Comparison of ENCODE assay signal across 10 mouse cellular contexts in genomic region chr11:72535519-72535918, GRCm38 (mm10). TPM values are rescaled to one million over a fixed set of nuclear protein-coding genes. Genes with fewer than 3 reads are reported as not detected.
A peak's percentile ranks its signal among the peaks of the same experiment; 100 is the strongest.
DNase-seq lines count a peak whose midpoint lies in the region; ATAC-seq and TF ChIP-seq lines count a peak whose summit lies in the region.
"Had no signal": no experiment of that assay in that cellular context is flagged by ENCODE, and none has a peak within 500 bp of the region (broad histone marks: within the 10 kb centered on the region; RNA-seq: fewer than 3 reads in every experiment).

No protein-coding gene starts in this region.

- peaks cover 4% of the 10 kb centered on the region; the same call in 1 of the 2 replicates for H3K9me3 ChIP-seq in heart, embryonic 12.5 days (replicated peaks)
- no peaks in the 10 kb centered on the region for H3K9me3 ChIP-seq in midbrain, postnatal 0 days (ENCODE audit: low read length)
- H3K9me3 ChIP-seq in midbrain, embryonic 14.5 days (ENCODE audit: control insufficient read depth, low read length): no peaks in the 10 kb centered on the region
- no peaks in the 10 kb centered on the region for H3K9me3 ChIP-seq in liver, embryonic 14.5 days (ENCODE audit: control insufficient read depth, low read length)
- no peaks in the 10 kb centered on the region for H3K9me3 ChIP-seq in midbrain, embryonic 15.5 days

- no peaks in the 10 kb centered on the region for H3K36me3 ChIP-seq in heart, embryonic 12.5 days
- no peaks in the 10 kb centered on the region for H3K36me3 ChIP-seq in midbrain, postnatal 0 days (ENCODE audit: insufficient read depth, low read length)
- no peaks in the 10 kb centered on the region for H3K36me3 ChIP-seq in midbrain, embryonic 14.5 days (ENCODE audit: control insufficient read depth, insufficient read depth, low read length)
- no peaks in the 10 kb centered on the region for H3K36me3 ChIP-seq in liver, embryonic 14.5 days (replicated peaks; ENCODE audit: control insufficient read depth, insufficient read depth, low read depth)
- no peaks in the 10 kb centered on the region for H3K36me3 ChIP-seq in midbrain, embryonic 15.5 days (replicated peaks)

- no peak overlapping the region for H3K27ac ChIP-seq in heart, embryonic 12.5 days (ENCODE audit: poor library complexity, severe bottlenecking)
- no peak overlapping the region for H3K27ac ChIP-seq in midbrain, postnatal 0 days (ENCODE audit: low read depth, low read length)
- no peak overlapping the region for H3K27ac ChIP-seq in midbrain, embryonic 14.5 days (replicated peaks; ENCODE audit: low read depth, low read length)
- H3K27ac ChIP-seq in liver, embryonic 14.5 days: no peak overlapping the region
- no peak overlapping the region for H3K27ac ChIP-seq in midbrain, embryonic 15.5 days
- H3K27ac ChIP-seq: macrophage had no signal

- H3K9ac ChIP-seq in heart, embryonic 12.5 days: no peak overlapping the region
- H3K9ac ChIP-seq in midbrain, postnatal 0 days (replicated peaks; ENCODE audit: low read length, poor library complexity, severe bottlenecking): no peak overlapping the region
- H3K9ac ChIP-seq in midbrain, embryonic 14.5 days (replicated peaks; ENCODE audit: low read length): no peak overlapping the region
- no peak overlapping the region for H3K9ac ChIP-seq in liver, embryonic 14.5 days (replicated peaks)
- no peak overlapping the region for H3K9ac ChIP-seq in midbrain, embryonic 15.5 days

- peaks cover 10% of the 10 kb centered on the region for H3K4me1 ChIP-seq in heart, embryonic 12.5 days (replicated peaks)
- H3K4me1 ChIP-seq in midbrain, postnatal 0 days (ENCODE audit: insufficient read depth, low read length): no peaks in the 10 kb centered on the region
- no peaks in the 10 kb centered on the region for H3K4me1 ChIP-seq in midbrain, embryonic 14.5 days (ENCODE audit: control insufficient read depth, insufficient read depth, low read length)
- peaks cover 2 to 9% of the 10 kb centered on the region in 2 experiments; a peak in 2 of 4 replicates for H3K4me1 ChIP-seq in liver, embryonic 14.5 days (replicated peaks; ENCODE audit: control insufficient read depth in 2 of 2, insufficient read depth in 2 of 2, low read length in 1 of 2)
- H3K4me1 ChIP-seq in midbrain, embryonic 15.5 days: no peaks in the 10 kb centered on the region

- ATAC-seq in heart, embryonic 12.5 days (ENCODE audit: insufficient number of reproducible peaks, low FRiP score): no peak
- no peak for ATAC-seq in midbrain, postnatal 0 days (ENCODE audit: low FRiP score)
- ATAC-seq in midbrain, embryonic 14.5 days (ENCODE audit: low FRiP score, low TSS enrichment): no peak
- no peak for ATAC-seq in liver, embryonic 14.5 days (ENCODE audit: insufficient read depth)
- no peak for ATAC-seq in midbrain, embryonic 15.5 days (replicated peaks)

- peak; percentile 24 for DNase-seq in heart, postnatal 4 days
- DNase-seq in midbrain, postnatal 0 days (ENCODE audit: low spot score): no peak
- DNase-seq in midbrain, embryonic 14.5 days: no peak
- DNase-seq in liver, embryonic 14.5 days (ENCODE audit: low read depth in 3 of 3, low spot score in 3 of 3): no peak
- peak; percentile 76 for DNase-seq in thymus, postnatal 4 days
- no peak for DNase-seq in right cerebral cortex, postnatal 14 days
- DNase-seq: gastrocnemius, postnatal 25 days had no signal

- TF ChIP-seq EP300 in liver, embryonic 14.5 days (IDR thresholded peaks at IDR 0.05; ENCODE audit: low read depth): no peak

- WGBS in heart, embryonic 12.5 days: 72% methylated on average over 3 of the region's 3 CpGs
- WGBS in midbrain, postnatal 0 days: 67% methylated on average over 3 of the region's 3 CpGs
- 77% methylated on average over 3 of the region's 3 CpGs for WGBS in midbrain, embryonic 14.5 days
- WGBS in liver, embryonic 14.5 days (ENCODE audit: insufficient replicate concordance): 70% methylated on average over 3 of the region's 3 CpGs
- 89% methylated on average over 3 of the region's 3 CpGs for WGBS in midbrain, embryonic 15.5 days

- 0 out of 2 replicates have a peak, but pooled peaks cover 3% of the 10 kb centered on the region for H3K27me3 ChIP-seq in heart, embryonic 12.5 days (replicated peaks)
- H3K27me3 ChIP-seq in midbrain, postnatal 0 days (ENCODE audit: insufficient read depth, low read length): no peaks in the 10 kb centered on the region
- H3K27me3 ChIP-seq in midbrain, embryonic 14.5 days (ENCODE audit: control insufficient read depth, insufficient read depth, low read length): no peaks in the 10 kb centered on the region
- H3K27me3 ChIP-seq in liver, embryonic 14.5 days (ENCODE audit: control insufficient read depth, insufficient read depth, low read length): no peaks in the 10 kb centered on the region
- H3K27me3 ChIP-seq in midbrain, embryonic 15.5 days (replicated peaks): no peaks in the 10 kb centered on the region

- H3K4me3 ChIP-seq in heart, embryonic 12.5 days: no peak overlapping the region
- H3K4me3 ChIP-seq in midbrain, postnatal 0 days (ENCODE audit: low read depth, low read length): no peak overlapping the region
- H3K4me3 ChIP-seq in midbrain, embryonic 14.5 days (replicated peaks; ENCODE audit: low read depth, low read length): no peak overlapping the region
- H3K4me3 ChIP-seq in liver, embryonic 14.5 days (ENCODE audit: insufficient read depth in 1 of 2, low read depth in 2 of 2, low read length in 2 of 2): no peak overlapping the region
- no peak overlapping the region for H3K4me3 ChIP-seq in midbrain, embryonic 15.5 days

- no peak overlapping the region for H3K4me2 ChIP-seq in heart, embryonic 12.5 days
- no peak overlapping the region for H3K4me2 ChIP-seq in midbrain, postnatal 0 days (ENCODE audit: low read depth, low read length, poor library complexity, severe bottlenecking)
- H3K4me2 ChIP-seq in midbrain, embryonic 14.5 days (ENCODE audit: low read length): no peak overlapping the region
- H3K4me2 ChIP-seq in liver, embryonic 14.5 days (ENCODE audit: low read depth): no peak overlapping the region
- H3K4me2 ChIP-seq in midbrain, embryonic 15.5 days: no peak overlapping the region

- peak; percentile 57 for TF ChIP-seq CTCF in midbrain, postnatal 0 days (IDR thresholded peaks at IDR 0.05)
- peak; percentile 86 for TF ChIP-seq CTCF in liver, embryonic 14.5 days (IDR thresholded peaks at IDR 0.05; ENCODE audit: low read depth)

RNA-seq across cellular contexts. Expression of gene Spns3, which starts 14.8 kb away (rescaled TPM):
- under 1 TPM in 1 of 2 experiments, not detected in 1; 0.12 TPM for total RNA-seq in heart, postnatal 4 days (2021)
- polyA plus RNA-seq in heart, embryonic 12.5 days (2016; fragmentation: Nextera tagmentation; extraction: Ambion mirVana): 0.10 and 0.19 TPM in 2 replicates
- 0.22 and 0.24 TPM in 2 replicates for total RNA-seq in midbrain, postnatal 0 days (2014; rRNA removed)
- not detected in 2 replicates for polyA plus RNA-seq in midbrain, postnatal 0 days (2015; fragmentation: Nextera tagmentation; extraction: Ambion mirVana)
- 0.11 TPM in 1 of 2 replicates, not detected in the other for polyA plus RNA-seq in midbrain, embryonic 14.5 days (2014; fragmentation: Nextera tagmentation; extraction: Ambion mirVana)
- polyA plus RNA-seq in liver, embryonic 14.5 days (2012; rRNA removed): 1.3 and 1.7 TPM in 2 replicates
- polyA plus RNA-seq in liver, embryonic 14.5 days (2014; fragmentation: Nextera tagmentation; extraction: Ambion mirVana): 1.3 TPM in 2 replicates
- 0.04 TPM in 1 of 2 replicates, not detected in the other for polyA plus RNA-seq in midbrain, embryonic 15.5 days (2015; fragmentation: Nextera tagmentation; extraction: Ambion mirVana)
- polyA plus RNA-seq: macrophage had no signal

RNA-seq across cellular contexts. Expression of gene Spns2, which starts 45.8 kb away (rescaled TPM):
- total RNA-seq in heart, postnatal 4 days (2021): 10 to 100 TPM; 17.0 to 18.0 TPM
- polyA plus RNA-seq in heart, embryonic 12.5 days (2016; fragmentation: Nextera tagmentation; extraction: Ambion mirVana): 3.3 and 3.5 TPM in 2 replicates
- 46.2 and 56.8 TPM in 2 replicates for total RNA-seq in midbrain, postnatal 0 days (2014; rRNA removed)
- polyA plus RNA-seq in midbrain, postnatal 0 days (2015; fragmentation: Nextera tagmentation; extraction: Ambion mirVana): 7.7 TPM in 2 replicates
- polyA plus RNA-seq in midbrain, embryonic 14.5 days (2014; fragmentation: Nextera tagmentation; extraction: Ambion mirVana): 12.6 TPM in 2 replicates
- 8.6 and 12.9 TPM in 2 replicates for polyA plus RNA-seq in liver, embryonic 14.5 days (2012; rRNA removed)
- 3.8 and 6.3 TPM in 2 replicates for polyA plus RNA-seq in liver, embryonic 14.5 days (2014; fragmentation: Nextera tagmentation; extraction: Ambion mirVana)
- 10.7 and 11.6 TPM in 2 replicates for polyA plus RNA-seq in midbrain, embryonic 15.5 days (2015; fragmentation: Nextera tagmentation; extraction: Ambion mirVana)
- polyA plus RNA-seq: macrophage had no signal

Comparison
In these comparisons a context has a peak if more than half of its experiments do, and no peak if none do; other contexts are left out.
1. DNase-seq: peak in heart, postnatal 4 days (single experiment) and thymus, postnatal 4 days (single experiment); none in midbrain, postnatal 0 days (single experiment), midbrain, embryonic 14.5 days (single experiment), liver, embryonic 14.5 days (0 of 3) and right cerebral cortex, postnatal 14 days (single experiment).